Mouse (Mus musculus): ENCODE results near the gene Mocs2. TPM values are rescaled to one million over a fixed set of nuclear protein-coding genes. Genes with fewer than 3 reads are reported as not detected.

Mocs2 gene
- total and polyA plus RNA-seq, 2 experiments from 2014 or later: 49.3 to 87.1 TPM

GRCm38 (mm10) chr13:114833351-114833750 is 15.3 kb downstream of the Mocs2 start:
- Histone ChIP-seq H3K36me3 (replicated peaks; ENCODE audit: control insufficient read depth, insufficient read depth, low read length) (peaks cover 25% of the 10 kb centered on the region), H3K9me3 (replicated peaks; ENCODE audit: control insufficient read depth, low read length) (no peaks in the 10 kb centered on the region), H3K27ac (ENCODE audit: low read depth) (no peak overlapping the region), H3K9ac (replicated peaks; ENCODE audit: low read depth, low read length) (no peak overlapping the region), H3K4me2 (ENCODE audit: low read depth, low read length) (no peak overlapping the region), H3K27me3 (ENCODE audit: control insufficient read depth, insufficient read depth, low read length) (no peaks in the 10 kb centered on the region), H3K4me3 (ENCODE audit: low read depth, low read length) (no peak overlapping the region), H3K4me1 (ENCODE audit: control insufficient read depth, insufficient read depth) (peaks cover 3% of the 10 kb centered on the region)
- TF ChIP-seq EP300 (IDR thresholded peaks at IDR 0.05; ENCODE audit: low read depth) (no peak), CTCF (IDR thresholded peaks at IDR 0.05; ENCODE audit: low read depth) (no peak)
- DNase-seq (ENCODE audit: low spot score): no peak
- no peak for ATAC-seq (ENCODE audit: insufficient read depth, low read depth)
- 79% methylated on average over 4 of the region's 4 CpGs for WGBS

DNA sequence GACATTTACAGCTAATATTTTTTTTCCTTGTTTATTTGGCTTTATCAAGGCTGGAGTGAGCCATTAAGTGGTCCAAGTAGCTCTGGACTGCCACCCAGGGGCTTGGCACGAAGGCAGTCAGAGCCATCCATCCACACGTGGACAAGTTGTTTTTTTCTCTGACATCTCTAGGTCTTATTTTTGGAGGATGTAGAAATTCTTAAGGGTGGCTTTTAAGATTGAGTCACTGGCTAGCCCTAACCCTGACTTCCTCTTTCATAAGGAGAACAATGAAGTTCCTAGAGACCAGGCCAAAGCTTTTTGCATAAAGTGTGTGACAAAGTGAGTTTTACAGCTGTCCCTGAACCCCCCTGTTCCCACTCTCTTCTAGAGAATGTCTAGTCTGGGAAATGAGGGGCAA is 16.5 kb downstream of the Mocs2 start:
- no peak for DNase-seq (ENCODE audit: low spot score)
- WGBS: 30% methylated on average over 2 of the region's 2 CpGs
- H3K27ac ChIP-seq (ENCODE audit: low read depth): peak overlapping the region; percentile 51; the same call in 1 of the 2 replicates
- H3K9ac ChIP-seq (replicated peaks; ENCODE audit: low read depth, low read length): no peak overlapping the region
- H3K9me3 ChIP-seq (replicated peaks; ENCODE audit: control insufficient read depth, low read length): no peaks in the 10 kb centered on the region
- ATAC-seq (ENCODE audit: insufficient read depth, low read depth): no peak
- H3K4me2 ChIP-seq (ENCODE audit: low read depth, low read length): no peak overlapping the region
- H3K4me1 ChIP-seq (ENCODE audit: control insufficient read depth, insufficient read depth): peaks cover 11% of the 10 kb centered on the region
- H3K36me3 ChIP-seq (replicated peaks; ENCODE audit: control insufficient read depth, insufficient read depth, low read length): peaks cover 17% of the 10 kb centered on the region
- TF ChIP-seq CTCF (IDR thresholded peaks at IDR 0.05; ENCODE audit: low read depth) (no peak), EP300 (IDR thresholded peaks at IDR 0.05; ENCODE audit: low read depth) (no peak)
- H3K27me3 ChIP-seq (ENCODE audit: control insufficient read depth, insufficient read depth, low read length): no peaks in the 10 kb centered on the region
- no peak overlapping the region for H3K4me3 ChIP-seq (ENCODE audit: low read depth, low read length)

GRCm38 (mm10) chr13:114837061-114837460 is 19.0 kb downstream of the Mocs2 start:
- H3K9ac ChIP-seq (replicated peaks; ENCODE audit: low read depth, low read length): no peak overlapping the region
- DNase-seq (ENCODE audit: low spot score) (no peak), ATAC-seq (ENCODE audit: insufficient read depth, low read depth) (no peak)
- WGBS: 78% methylated on average over 7 of the region's 7 CpGs
- H3K36me3 ChIP-seq (replicated peaks; ENCODE audit: control insufficient read depth, insufficient read depth, low read length): no peaks in the 10 kb centered on the region
- TF ChIP-seq EP300 (IDR thresholded peaks at IDR 0.05; ENCODE audit: low read depth) (no peak), CTCF (IDR thresholded peaks at IDR 0.05; ENCODE audit: low read depth) (no peak)
- H3K27ac ChIP-seq (ENCODE audit: low read depth): no peak overlapping the region
- peaks cover 11% of the 10 kb centered on the region for H3K4me1 ChIP-seq (ENCODE audit: control insufficient read depth, insufficient read depth)
- no peak overlapping the region for H3K4me3 ChIP-seq (ENCODE audit: low read depth, low read length)
- no peaks in the 10 kb centered on the region for H3K27me3 ChIP-seq (ENCODE audit: control insufficient read depth, insufficient read depth, low read length)
- no peaks in the 10 kb centered on the region for H3K9me3 ChIP-seq (replicated peaks; ENCODE audit: control insufficient read depth, low read length)
- no peak overlapping the region for H3K4me2 ChIP-seq (ENCODE audit: low read depth, low read length)

GRCm38 (mm10) chr13:114838535-114838990 is 20.5 kb downstream of the Mocs2 start:
- no peak for TF ChIP-seq EP300 (IDR thresholded peaks at IDR 0.05; ENCODE audit: low read depth)
- TF ChIP-seq CTCF (IDR thresholded peaks at IDR 0.05; ENCODE audit: low read depth): no peak
- ATAC-seq (ENCODE audit: insufficient read depth, low read depth) (peak; percentile 64), DNase-seq (ENCODE audit: low spot score) (peak; percentile 57)
- H3K4me3 ChIP-seq (ENCODE audit: low read depth, low read length): no peak overlapping the region
- peaks cover 11% of the 10 kb centered on the region for H3K4me1 ChIP-seq (ENCODE audit: control insufficient read depth, insufficient read depth)
- 0 out of 2 replicates have a peak overlapping the region, but pooled peaks have one; percentile 0 for H3K9ac ChIP-seq (replicated peaks; ENCODE audit: low read depth, low read length)
- 10% methylated on average over 5 of the region's 5 CpGs for WGBS
- H3K9me3 ChIP-seq (replicated peaks; ENCODE audit: control insufficient read depth, low read length): no peaks in the 10 kb centered on the region
- no peaks in the 10 kb centered on the region for H3K36me3 ChIP-seq (replicated peaks; ENCODE audit: control insufficient read depth, insufficient read depth, low read length)
- H3K27ac ChIP-seq (ENCODE audit: low read depth): peak overlapping the region; percentile 74
- 0 out of 2 replicates have a peak overlapping the region, but pooled peaks have one; percentile 12 for H3K4me2 ChIP-seq (ENCODE audit: low read depth, low read length)
- no peaks in the 10 kb centered on the region for H3K27me3 ChIP-seq (ENCODE audit: control insufficient read depth, insufficient read depth, low read length)

GRCm38 (mm10) chr13:114839098-114839497 is 21.1 kb downstream of the Mocs2 start:
- H3K4me2 ChIP-seq (ENCODE audit: low read depth, low read length): no peak overlapping the region
- TF ChIP-seq EP300 (IDR thresholded peaks at IDR 0.05; ENCODE audit: low read depth) (no peak), CTCF (IDR thresholded peaks at IDR 0.05; ENCODE audit: low read depth) (no peak)
- H3K4me3 ChIP-seq (ENCODE audit: low read depth, low read length): no peak overlapping the region
- 0 out of 2 replicates have a peak overlapping the region, but pooled peaks have one; percentile 0 for H3K9ac ChIP-seq (replicated peaks; ENCODE audit: low read depth, low read length)
- peak overlapping the region; percentile 74 for H3K27ac ChIP-seq (ENCODE audit: low read depth)
- H3K36me3 ChIP-seq (replicated peaks; ENCODE audit: control insufficient read depth, insufficient read depth, low read length): no peaks in the 10 kb centered on the region
- 75% methylated on average over 9 of the region's 9 CpGs for WGBS
- DNase-seq (ENCODE audit: low spot score) (no peak), ATAC-seq (ENCODE audit: insufficient read depth, low read depth) (no peak)
- no peaks in the 10 kb centered on the region for H3K27me3 ChIP-seq (ENCODE audit: control insufficient read depth, insufficient read depth, low read length)
- no peaks in the 10 kb centered on the region for H3K9me3 ChIP-seq (replicated peaks; ENCODE audit: control insufficient read depth, low read length)
- H3K4me1 ChIP-seq (ENCODE audit: control insufficient read depth, insufficient read depth): peaks cover 11% of the 10 kb centered on the region

- no peak overlapping the region for H3K4me3 ChIP-seq (ENCODE audit: low read depth, low read length)
- H3K4me2 ChIP-seq (ENCODE audit: low read depth, low read length): no peak overlapping the region
- TF ChIP-seq CTCF (IDR thresholded peaks at IDR 0.05; ENCODE audit: low read depth): no peak
- TF ChIP-seq EP300 (IDR thresholded peaks at IDR 0.05; ENCODE audit: low read depth): no peak
- no peaks in the 10 kb centered on the region for H3K27me3 ChIP-seq (ENCODE audit: control insufficient read depth, insufficient read depth, low read length)
- peaks cover 11% of the 10 kb centered on the region for H3K4me1 ChIP-seq (ENCODE audit: control insufficient read depth, insufficient read depth)
- 86% methylated on average over 4 of the region's 4 CpGs for WGBS
- no peak for ATAC-seq (ENCODE audit: insufficient read depth, low read depth)
- no peak overlapping the region for H3K9ac ChIP-seq (replicated peaks; ENCODE audit: low read depth, low read length)
- H3K36me3 ChIP-seq (replicated peaks; ENCODE audit: control insufficient read depth, insufficient read depth, low read length): no peaks in the 10 kb centered on the region
- no peaks in the 10 kb centered on the region for H3K9me3 ChIP-seq (replicated peaks; ENCODE audit: control insufficient read depth, low read length)
- H3K27ac ChIP-seq (ENCODE audit: low read depth): no peak overlapping the region
- DNase-seq (ENCODE audit: low spot score): no peak
Measured at GRCm38 (mm10) chr13:114840545-114840944, 22.5 kb downstream of the Mocs2 start.
